Mouse (Mus musculus): Measurements from ENCODE around the gene 2310033P09Rik. TPM values are rescaled to one million over a fixed set of nuclear protein-coding genes. Genes with fewer than 3 reads are reported as not detected.
"Not testable (repeated sequence)": the region's sequence is repeated elsewhere in the genome, so short reads cannot be mapped to it uniquely, and the experiment has no call there.

2310033P09Rik gene
- total RNA-seq, 1 experiment from 2014 or later, result 27.1 TPM

DNA sequence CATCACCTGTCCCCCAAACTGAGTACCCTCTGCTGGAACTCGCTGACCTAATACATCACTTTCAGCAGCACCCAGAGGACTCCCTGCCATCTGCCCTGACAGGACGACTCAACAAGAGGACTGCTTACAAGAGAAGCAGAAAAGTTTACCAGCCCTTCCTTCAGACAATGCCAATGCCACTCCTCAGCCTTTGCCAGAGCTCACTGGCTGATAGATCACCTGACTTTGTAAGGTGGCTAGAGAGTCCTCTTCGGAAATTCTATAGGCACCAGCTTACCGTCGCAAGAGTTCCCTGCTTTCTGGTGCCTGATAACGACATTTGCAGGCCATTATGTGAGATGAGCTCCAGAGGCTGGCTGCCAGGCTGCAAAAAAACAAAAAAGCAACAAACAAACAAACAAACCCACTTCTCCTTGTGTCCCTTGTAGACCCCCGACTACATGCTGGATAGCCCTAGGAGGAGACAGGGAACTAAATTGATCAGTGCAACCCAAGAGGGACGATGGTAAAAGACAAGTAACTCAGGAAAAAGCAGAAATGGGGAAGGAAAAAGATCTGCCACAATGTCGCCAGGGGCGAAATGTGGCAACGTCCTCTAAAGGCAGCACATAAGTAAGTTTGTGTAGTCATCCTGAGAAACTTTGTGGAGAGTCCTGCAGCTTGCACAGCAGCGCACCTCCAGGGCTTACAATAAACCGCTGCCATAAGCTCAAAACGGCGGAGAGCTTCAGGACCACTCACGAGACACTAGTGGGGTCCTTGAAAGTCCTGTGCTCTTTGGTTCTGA, 6.7 kb upstream of the 2310033P09Rik start:
- no peak for DNase-seq

DNA sequence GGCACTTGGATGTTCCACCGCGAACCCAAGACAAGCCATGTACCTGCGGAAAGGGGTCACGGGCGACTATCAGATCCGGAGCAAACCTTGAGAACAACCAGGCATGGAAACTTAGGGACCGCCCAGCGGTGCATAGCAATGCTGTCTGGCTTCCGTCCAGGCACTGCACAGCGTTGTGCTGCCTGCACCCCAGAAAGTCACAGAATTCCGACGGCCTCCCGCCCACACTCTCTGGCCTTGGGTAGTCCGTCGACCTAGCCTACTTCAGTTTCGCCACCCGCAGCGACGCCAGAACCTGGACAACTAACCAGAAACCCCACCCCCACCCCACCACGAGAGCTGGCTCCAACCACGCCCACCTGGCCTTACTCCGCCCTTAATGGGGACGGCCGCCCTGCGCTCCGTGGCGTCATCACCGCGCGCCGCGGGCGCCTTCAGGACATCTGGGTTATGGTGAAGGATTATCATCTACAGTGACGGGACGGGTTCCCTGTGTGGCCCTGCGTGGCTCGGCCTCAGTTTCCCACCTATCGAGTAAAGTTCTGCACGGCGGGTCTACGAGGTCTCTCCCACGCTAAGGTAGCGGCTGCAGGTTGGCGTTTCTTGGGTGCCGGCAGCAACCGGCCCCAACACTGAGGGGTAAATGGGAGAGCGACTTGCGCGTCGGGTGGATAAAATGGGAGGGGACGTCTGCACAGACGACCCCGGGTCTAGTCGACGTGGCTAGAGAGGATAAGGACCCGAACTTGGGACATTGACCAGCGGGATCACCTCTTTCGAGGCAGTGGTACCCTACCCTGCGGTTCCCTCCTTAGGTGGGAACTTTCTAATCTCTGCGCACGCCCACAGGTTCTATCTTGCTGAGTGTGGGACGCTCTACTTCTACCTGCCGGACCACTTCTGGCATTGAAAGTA, 5.8 kb upstream of the 2310033P09Rik start, which contains the start of gene Mrpl55:
TSS of gene Mrpl55 (plus strand) at position 406 of the 915 bp plus-strand sequence.
- peak; percentile 98 for DNase-seq

DNA sequence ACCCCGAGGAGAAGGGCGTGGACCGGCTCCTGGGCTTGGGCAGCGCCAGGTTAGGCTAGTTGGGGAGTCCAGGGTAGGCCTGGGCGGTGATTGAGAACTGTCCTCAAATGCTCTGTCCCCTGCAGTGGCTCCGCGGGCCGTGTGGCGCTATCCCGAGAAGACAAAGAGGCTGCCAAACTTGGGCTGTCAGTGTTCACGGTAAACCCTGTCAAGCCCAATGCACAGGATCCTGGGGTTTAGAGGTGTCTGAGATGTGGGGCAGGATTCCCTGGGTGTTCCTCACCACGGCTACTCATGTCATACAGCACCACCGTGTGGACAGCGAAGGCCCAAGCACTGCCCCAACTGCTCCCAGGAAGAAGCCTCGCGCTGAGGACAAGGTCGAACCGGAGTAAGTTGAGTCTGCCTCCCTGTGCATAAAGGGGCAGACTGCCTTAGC, 901 bp downstream of the 2310033P09Rik start:
- peak; percentile 89 for DNase-seq

DNA sequence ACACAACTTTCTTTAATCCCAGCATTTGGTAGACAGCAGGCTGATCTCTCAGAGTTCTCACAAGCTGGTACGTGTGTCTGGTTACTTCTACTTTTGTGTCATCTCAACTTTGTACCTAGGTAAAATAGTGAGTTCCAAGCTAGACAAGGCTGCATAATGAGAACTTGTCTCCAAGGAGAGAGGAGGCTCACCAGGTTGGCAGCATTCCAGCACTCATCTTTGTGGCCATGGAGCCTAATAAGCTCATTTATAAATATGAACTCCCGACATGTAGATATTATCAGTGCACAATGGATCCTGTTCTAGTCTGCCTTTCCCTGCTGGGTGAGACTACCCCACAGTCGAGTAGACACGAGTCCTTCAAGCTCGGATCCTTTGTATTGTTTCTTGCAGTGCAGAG, 1.5 kb downstream of the 2310033P09Rik start:
- peak; percentile 54 for DNase-seq

DNA sequence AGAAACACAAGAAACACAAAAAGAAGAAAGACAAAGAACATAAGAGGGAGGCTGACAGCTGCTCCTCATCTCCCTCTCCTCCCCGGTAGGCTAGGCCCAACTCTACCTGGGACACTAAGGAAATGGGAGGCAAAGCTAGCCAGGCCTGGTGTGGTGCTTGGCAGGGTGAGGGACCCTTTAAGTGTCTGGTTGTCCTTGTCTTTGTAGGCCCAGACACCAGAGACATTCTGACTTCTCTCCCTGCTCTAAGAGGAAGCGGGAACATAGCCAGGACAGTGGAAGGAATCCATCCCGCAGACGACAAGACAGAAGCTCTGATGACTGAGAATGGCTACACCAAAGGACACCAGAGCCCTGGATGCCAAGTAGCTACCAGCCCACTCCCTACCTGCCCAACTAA, 1.9 kb downstream of the 2310033P09Rik start:
- no peak for DNase-seq

DNA sequence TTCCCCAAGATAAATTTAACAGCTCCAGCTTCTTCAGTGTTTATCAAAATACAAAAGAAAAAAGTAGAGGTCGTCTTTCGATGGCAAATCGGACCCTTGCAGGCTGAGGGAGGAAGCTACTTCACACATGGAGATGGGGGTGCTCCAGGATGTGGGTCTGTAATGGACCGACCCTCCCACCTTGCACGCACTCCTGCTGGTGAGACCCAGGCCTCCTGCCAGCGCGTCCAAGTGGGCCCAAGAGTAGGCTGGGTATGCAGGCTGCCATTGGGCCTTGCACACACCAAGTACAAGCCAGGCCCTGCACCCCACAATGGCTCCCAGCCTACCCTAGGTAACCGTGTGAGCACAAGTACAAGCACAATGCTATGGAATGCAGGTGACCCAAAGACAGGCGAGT, 3.4 kb downstream of the 2310033P09Rik start:
- not testable (repeated sequence) for DNase-seq

DNA sequence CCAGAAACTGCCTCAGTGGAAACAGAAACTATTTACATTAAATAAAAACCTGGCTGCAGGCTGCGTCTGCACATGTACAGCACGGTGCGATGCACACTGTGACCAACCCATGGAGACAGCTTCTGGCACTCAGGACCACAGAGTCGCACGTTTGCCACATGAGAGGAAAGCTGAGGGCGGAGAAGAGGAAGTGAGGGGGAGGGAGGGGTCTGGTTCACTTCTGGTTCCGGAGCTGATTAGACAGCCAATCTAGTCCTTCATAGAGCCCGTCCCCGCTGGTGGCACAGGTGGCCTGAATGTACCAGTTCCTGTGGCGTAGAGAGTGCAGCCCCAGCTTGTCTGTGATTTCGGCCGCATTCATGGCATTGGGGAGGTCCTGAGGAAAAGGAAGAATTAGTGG, 4.2 kb downstream of the 2310033P09Rik start:
- DNase-seq, result not testable (repeated sequence)

DNA sequence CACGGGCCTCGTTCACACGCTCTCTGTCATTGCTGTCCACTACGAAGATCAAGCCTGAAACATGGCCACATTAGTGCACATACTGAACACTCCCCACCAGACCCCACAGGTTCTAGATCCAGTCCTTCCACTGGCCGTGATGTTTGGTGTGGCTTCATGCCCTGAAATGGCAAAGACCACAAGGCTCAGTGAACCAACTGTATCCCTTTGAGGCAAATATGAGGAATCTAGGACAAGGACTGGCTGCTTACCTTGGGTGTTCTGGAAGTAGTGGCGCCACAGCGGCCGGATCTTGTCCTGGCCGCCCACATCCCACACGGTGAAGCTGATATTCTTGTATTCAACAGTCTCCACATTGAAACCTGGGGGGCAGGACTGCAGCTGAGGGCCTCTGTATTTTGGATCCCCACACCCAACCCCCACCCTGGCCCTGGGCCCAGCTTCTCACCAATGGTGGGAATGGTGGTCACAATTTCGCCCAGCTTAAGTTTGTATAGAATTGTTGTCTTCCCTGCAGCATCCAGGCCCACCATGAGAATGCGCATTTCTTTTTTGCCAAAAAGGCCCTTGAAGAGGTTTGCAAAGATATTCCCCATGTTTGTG, 4.9 kb downstream of the 2310033P09Rik start:
- no peak for DNase-seq

DNA sequence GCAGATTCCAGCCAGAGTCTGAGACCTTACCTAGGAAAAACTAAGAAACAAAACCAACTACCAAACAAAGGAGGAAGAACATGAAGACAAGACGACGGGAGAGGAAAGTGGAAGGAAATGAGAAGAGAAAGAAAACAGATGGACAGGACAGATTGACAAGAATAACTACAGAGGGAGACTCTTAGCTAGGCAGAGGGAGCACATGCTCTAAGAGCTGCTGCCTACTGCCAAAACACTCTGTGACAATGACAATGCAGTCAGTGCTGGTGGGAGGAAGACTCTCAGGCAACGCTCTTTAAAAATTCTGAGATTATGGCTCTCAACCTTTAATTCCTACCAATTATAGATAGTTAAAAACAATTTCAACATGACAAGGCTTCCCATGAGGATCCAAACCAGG, 8.8 kb downstream of the 2310033P09Rik start:
- no peak for DNase-seq

DNA sequence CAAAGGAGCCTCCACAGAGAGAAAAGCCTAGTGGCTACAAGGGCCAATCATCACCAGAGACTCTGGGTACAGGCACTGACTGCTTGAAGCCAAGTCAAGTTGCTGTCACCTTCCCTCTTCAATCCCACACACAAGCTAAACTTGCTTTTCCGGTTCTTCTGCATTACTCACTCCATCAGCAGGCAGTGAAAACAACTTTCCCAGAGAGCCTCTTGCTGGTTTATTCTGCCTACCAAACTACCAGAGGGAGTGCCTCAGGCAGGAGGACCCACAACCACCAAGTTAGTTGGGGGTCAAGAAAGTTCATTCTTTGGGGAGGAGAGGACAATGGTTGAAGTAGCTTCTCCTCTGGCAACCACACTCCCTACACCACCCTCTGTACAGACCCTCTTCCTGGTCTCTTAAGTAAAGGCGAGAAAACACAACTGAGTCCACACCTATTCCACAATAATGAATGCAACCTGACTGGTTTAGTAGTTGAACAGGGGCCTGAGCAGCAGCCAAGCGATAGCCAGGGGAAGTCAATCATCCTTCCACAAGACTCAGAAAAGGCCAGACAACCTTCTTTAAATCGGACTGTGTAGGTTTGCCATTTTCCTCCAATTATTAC, 10.4 kb downstream of the 2310033P09Rik start:
- no peak for DNase-seq

DNA sequence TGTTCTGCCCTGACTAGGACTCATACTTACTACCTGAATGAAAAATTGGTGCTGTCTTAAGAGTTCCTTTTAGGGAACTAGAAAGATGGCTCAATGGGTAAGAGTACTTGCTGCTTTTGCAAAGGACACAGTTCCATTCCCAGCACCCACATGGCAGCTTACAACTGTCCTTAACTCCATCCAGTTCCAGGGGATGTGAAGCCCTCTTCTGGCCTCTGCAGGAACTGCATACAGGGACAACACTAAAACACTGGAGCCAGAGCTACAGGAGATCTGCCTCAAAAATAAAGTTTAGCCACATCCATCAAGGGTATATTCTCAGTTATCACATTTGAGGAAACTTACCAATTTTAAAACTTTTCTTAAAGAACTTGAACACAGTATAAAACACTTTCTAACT, 10.9 kb downstream of the 2310033P09Rik start:
- DNase-seq, result peak; percentile 67

DNA sequence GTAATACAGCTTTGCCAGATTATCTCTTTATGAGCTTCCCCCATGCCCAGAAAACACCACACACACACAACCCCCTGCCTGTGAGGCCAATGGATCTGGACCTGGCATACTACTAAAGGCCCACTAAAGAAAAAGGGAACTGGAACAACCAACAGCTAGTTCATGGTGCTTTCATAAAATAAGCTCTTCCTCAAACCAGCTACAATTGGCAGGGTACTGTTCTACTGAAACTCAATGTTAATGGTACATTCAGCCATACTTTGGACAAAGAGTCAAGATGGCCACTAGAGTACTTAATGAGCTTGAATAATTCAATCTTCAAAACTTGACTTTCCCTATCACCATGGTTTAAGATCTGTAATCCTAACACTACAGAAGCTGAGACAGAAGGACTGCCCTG, 13.5 kb downstream of the 2310033P09Rik start:
- DNase-seq, result no peak

DNA sequence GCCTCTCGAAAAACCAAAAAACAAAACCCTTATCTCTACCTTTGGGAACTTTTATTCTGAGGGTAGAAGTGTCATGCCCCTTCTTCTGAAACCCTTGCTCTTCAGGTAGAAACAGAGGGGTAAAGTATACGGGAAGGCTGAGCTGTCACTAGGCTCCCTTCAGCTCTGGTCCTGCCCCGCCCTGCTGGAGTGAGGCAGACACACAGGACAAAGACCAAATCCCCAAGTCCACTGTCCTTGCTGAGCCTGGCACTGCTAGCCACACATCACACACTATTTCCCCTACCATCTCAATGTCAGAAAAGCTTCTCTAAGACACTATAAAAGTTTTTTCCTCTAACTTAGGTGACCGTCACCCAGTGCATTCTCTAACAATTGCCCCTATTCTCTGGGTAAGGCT, 14.2 kb downstream of the 2310033P09Rik start:
- DNase-seq, result no peak

DNA sequence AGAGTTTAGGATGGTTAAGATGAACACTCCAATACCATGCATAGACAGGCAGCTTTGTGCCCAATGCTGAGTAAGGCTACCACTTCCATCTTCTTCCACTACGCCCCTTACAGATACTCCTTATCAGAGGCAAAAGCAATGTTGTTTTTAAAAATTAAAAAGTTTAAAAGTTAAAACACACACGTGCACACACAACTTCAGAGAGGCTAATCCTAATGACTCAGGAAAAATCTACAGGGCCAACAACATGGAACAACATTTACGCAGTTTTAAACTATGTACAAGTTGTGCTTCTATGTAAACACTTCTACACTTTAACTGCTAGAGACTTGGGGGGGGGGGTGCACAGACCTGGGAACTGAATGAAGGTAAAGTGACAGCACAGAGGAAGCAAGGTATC, 15.9 kb downstream of the 2310033P09Rik start:
- no peak for DNase-seq

DNA sequence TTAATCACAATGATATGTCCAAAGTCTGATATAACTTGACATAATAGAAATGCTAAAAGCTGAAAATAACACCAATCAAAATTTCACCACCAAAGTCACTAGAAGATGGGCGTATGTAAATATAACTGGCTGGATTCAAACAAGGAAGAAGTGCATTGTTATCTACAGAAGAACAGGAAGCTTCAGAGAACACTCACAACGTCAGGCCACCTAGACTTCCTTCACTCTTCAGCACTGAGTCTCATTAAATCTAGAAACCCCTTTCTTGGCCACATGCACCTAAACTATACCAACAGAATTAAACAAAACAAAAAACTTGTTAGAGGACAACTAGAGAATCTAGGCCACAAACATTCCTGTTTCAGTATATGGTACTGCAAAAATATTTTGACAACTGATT, 16.3 kb downstream of the 2310033P09Rik start:
- DNase-seq, result no peak

DNA sequence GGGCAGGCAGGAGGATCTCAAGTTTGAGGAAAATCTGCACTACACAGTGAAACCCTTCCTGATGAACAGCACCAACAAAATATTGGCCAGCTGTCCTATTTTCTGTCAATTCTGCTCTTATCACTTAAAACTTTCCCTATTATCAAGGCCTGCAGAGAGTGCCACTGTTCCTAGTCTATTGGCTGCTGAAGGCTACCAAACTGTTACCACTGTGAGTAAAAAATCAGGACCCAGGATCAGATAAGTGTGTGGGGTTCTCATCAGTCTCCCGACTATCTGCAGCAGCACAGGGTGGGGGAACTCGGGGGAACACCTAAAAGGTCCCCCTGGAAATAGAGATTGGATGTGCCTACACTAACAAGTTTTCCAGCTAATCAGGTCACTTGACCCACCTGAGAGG, 17.0 kb downstream of the 2310033P09Rik start:
- DNase-seq, result no peak

DNA sequence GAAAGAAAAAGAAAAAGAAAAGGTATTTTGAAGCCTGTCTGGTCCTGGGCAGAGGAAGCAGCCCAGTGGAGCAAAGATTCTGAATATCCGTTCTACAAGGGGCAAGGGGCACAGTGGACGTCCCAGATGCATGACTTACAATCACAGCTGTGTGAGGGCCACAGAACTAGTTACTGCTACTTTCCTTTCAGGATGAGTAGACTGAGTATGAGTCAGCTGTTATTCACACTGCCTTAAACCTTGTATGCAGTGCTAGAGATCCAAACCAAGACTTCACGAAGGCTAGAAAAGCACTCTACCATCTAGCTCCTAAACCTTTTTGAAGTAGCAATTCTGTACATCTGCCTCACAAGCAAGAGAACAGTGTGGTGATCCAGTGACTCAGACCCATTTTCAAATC, 18.1 kb downstream of the 2310033P09Rik start:
- DNase-seq, result no peak

DNA sequence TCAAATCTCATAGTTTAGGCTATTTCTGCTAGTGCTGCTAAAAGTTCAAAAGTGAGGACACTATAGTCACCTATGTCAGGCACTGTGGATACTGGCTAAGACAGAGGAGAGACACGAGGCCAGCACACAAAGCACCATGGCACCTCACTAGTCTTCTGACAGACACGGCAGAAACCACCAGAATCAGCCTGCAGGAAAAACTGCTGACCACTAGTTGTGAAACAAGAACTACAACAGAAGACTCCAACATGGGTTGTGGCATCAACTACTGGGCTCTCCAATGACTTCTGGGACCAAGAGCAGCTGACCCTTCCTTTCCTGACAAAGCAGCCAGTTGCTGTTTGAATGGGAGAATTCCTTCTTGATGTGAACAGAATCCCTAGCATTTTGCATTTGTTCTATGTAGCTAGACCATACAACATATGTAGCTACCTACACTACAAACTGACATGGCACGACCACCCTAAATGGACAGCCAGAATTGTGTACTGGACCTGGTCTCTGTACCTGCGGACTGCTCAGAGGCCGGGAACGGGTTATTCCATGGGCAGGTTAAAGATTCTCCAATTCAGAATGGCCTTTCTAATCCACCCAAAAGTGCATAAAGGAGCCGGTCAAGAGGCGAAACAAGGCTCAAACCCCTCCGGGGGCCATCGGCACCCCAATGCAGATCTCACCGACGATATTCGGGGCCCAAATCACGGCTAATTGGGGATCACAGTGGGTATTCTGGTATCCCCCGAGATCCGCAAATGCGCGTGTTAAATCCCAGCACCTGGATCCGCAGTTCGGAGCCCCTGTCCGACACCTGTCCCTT, 18.9 kb downstream of the 2310033P09Rik start:
- peak; percentile 38 for DNase-seq

DNA sequence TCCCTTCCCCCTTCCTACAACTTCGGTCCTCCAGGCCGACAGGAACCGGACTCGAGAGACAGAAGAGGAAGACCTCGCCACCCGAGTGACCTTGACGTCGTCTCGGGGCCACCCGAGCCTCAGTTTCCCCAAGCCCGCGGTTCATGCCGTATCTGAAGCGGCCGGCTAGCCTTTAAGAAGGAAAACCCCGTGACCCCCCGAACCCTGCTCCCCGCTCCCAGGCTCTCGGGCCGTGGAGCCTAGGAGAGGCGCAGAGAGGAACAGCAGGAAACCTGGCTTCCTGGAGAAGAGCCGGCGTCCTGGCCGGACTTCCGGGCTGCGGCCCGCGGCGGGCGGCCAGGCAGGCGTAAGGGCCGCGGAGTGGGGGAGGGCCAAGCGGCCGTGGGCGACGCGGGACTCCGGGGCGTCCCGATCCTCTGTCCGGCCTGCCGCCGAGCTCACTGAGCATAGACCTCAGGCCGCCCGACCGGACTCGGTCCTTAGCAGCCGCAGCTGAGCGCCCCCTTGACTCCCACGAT, 19.5 kb downstream of the 2310033P09Rik start:
- no peak for DNase-seq

DNA sequence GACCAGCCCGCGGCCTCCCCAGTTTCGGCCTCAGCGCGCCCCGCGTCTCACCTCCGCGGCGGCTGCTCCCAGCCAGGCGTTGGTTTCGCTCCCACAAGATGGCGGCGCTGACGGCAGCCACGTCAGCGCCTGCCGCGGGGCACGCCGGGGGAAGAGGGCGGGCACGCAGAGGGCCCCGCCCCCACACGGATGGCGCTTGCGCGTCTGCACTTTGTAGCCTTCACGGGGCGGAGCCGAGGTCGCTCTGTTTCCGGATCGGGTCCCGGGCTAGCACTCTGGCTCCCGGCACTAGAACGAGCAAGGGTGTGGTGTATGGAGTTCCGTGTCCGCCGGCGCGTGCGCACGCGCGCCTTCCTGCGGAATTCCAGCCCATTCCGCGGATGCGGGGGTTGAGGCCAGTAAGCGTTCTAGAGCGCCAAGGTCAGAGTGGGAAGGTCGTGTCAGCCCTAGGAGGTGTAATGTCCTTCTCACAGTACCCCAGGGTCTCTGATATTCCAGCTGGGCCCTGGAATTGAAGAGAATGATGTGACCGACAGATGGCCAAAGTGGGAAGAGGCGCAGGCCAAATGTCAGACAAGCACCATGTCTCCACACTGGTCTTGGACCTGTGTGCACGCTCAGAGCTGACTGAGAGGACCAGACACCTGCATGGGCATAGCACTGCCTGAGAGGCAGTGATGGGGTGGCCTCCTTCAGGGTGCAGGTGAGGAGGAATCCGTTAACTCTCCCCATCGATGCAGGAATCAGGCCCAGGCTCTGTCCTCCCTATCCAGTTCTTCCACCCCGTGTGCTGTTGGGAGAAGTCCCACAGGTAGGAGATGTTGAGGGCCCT, 20.2 kb downstream of the 2310033P09Rik start, which contains the start of gene Arf1:
TSS of gene Arf1 (minus strand) at position 149 of the 832 bp plus-strand sequence.
- peak; percentile 98 for DNase-seq

Measured in adrenal gland, postnatal 14 days (tissue).